Mouse (Mus musculus) thymus, adult 2 months (tissue): ENCODE results near the gene Creb3l2. TPM values are rescaled to one million over a fixed set of nuclear protein-coding genes. Genes with fewer than 3 reads are reported as not detected.

ENCODE experiments used
- DNase-seq: peaks from one replicate; pipeline ENCODE4 v3.0.0; 2021
- H3K27ac ChIP-seq: fragments of 200-500 bp; 2 replicates; pipeline ENCODE4 v1.5.1; 2012; ENCODE audit warnings: low read length, control low read depth; ENCODE audit not compliant: control insufficient read depth, insufficient read depth
- H3K27me3 ChIP-seq: fragments of 200-500 bp; 2 replicates; pipeline ENCODE4 v1.6.1; 2012; ENCODE audit warnings: mild to moderate bottlenecking, low read length, moderate library complexity, mixed read lengths; ENCODE audit not compliant: control insufficient read depth, insufficient read depth
- H3K36me3 ChIP-seq: fragments of 200-500 bp; 2 replicates; pipeline ENCODE4 v1.6.1; 2012; ENCODE audit warnings: mild to moderate bottlenecking, low read length, moderate library complexity; ENCODE audit not compliant: control insufficient read depth, insufficient read depth
- H3K4me1 ChIP-seq: fragments of 200-500 bp; replicated peaks from 2 replicates; pipeline ENCODE4 v1.6.1; 2012; ENCODE audit warnings: low read length; ENCODE audit not compliant: control insufficient read depth, insufficient read depth
- H3K4me3 ChIP-seq: fragments of 200-500 bp; 2 replicates; pipeline ENCODE4 v1.5.1; 2012; ENCODE audit warnings: mild to moderate bottlenecking, low read length, control low read depth, moderate library complexity; ENCODE audit not compliant: control insufficient read depth, insufficient read depth
- CTCF ChIP-seq: fragments of 200-500 bp; IDR thresholded peaks from 2 replicates; pipeline ENCODE4 v1.5.1; 2012; ENCODE audit warnings: mild to moderate bottlenecking, control low read depth, low read length, moderate library complexity, borderline replicate concordance; ENCODE audit not compliant: control insufficient read depth, poor library complexity, insufficient read depth; ENCODE audit errors: extremely low read depth
- POLR2A ChIP-seq: fragments of 200-500 bp; IDR thresholded peaks from 2 replicates; pipeline ENCODE4 v1.6.1; 2012; ENCODE audit warnings: mild to moderate bottlenecking, low read length, control low read depth, moderate library complexity; ENCODE audit not compliant: control insufficient read depth, poor library complexity, insufficient read depth; ENCODE audit errors: extremely low read depth
- WGBS: fragments of 180-500 bp; shearing (Covaris S2); methylation state at CpG from one replicate; pipeline ENCODE4 v1.1.7; 2018; 5-methylcytosine and 5-hydroxymethylcytosine counted together
- polyA plus RNA-seq: library from polyadenylated mRNA; depleted of rRNA; stranded (reverse); fragments of >200 nt; gene quantifications from 2 replicates; pipeline ENCODE4 v1.2.3, GENCODE M21; 2012

Gene Creb3l2
- polyA plus RNA-seq, 1 experiment: 9.9 TPM

- no peaks in the 10 kb centered on the region for H3K4me1 ChIP-seq
- H3K27ac ChIP-seq: no peak overlapping the region
- no peak for DNase-seq
- H3K36me3 ChIP-seq: no peaks in the 10 kb centered on the region
- no peak overlapping the region for H3K4me3 ChIP-seq
- TF ChIP-seq CTCF (no peak), POLR2A (no peak)
- H3K27me3 ChIP-seq: no peaks in the 10 kb centered on the region
- WGBS: 96% methylated on average over 7 of the region's 7 CpGs
Measured at GRCm38 (mm10) chr6:37336381-37336780, 105.6 kb downstream of the Creb3l2 start.

- TF ChIP-seq POLR2A (no peak), CTCF (no peak)
- Histone ChIP-seq H3K4me3 (no peak overlapping the region), H3K27ac (no peak overlapping the region), H3K4me1 (no peaks in the 10 kb centered on the region), H3K27me3 (no peaks in the 10 kb centered on the region), H3K36me3 (no peaks in the 10 kb centered on the region)
- DNase-seq: no peak
- WGBS: 96% methylated on average over 10 of the region's 10 CpGs
Measured at GRCm38 (mm10) chr6:37332846-37333245, 109.1 kb downstream of the Creb3l2 start.

DNA sequence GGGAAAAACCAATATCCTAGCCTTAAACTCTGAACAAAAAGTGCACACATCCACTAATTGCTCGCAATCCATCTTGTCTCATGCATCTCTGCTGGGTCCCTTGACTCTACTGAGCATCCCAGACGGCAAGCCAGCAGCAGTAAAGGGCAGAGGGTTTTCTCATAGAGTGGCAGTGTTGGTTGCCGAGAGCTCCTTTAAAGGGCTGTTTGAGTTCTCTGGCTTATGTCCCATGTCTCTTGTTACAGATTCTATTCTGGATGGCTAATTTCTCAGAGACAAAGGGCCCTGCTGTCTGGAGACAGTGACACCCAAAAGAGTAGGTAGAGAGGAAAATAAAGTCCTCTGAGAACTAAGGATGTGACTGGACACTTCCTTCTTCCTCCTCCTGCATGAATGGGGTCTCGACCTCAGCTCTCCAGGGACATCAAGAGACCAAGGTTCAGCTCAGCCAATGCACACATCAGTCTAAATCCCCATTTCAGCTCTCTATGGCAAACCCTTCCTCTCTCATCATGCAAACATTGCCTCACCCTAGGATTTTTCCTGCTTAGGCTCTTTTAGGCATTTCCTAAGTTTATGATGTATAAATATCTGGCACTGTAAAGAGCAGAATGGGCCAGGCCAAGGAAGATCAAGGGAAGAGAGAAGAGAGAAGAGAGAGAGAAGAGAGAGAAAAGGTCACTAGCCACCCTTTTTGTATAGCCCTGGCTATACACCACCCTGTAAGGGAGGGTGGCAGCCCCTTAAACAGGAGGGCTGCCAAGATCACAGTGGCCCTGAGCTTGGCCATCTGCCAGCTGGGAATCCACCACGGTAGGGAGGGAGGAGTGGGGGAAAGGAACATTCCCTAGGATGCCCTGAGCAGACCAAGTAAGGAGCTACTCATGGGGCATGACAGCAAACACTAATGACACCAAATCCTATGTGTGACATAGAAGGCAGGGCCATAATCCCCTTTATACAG, 111.8 kb downstream of the Creb3l2 start:
- WGBS: 84% methylated on average over 5 of the region's 5 CpGs
- Histone ChIP-seq H3K4me3 (no peak overlapping the region), H3K36me3 (no peaks in the 10 kb centered on the region), H3K27me3 (no peaks in the 10 kb centered on the region), H3K27ac (no peak overlapping the region), H3K4me1 (no peaks in the 10 kb centered on the region)
- TF ChIP-seq CTCF (no peak), POLR2A (no peak)
- DNase-seq: no peak

DNA sequence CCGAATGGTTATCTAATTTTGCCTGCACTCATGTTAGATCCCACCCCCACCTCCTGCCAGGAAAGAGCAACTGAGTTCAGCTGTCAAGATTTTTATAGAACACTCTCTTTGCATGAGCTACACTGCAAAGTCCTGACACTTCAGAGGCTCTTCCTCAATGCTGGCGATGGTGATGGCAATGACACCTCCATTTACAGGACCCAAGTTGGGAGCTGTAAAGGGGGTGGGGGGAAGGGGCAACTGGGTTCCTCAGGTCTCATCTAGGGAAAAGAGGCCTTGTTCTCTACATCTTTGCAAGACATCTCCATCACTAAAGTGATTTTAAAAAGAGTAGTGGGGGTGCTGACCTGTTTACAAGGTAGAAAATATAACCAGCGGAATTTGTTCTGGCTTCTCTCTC, 112.6 kb downstream of the Creb3l2 start:
- WGBS: 94% methylated on average over 3 of the region's 3 CpGs
- no peak overlapping the region for H3K4me3 ChIP-seq
- H3K4me1 ChIP-seq: no peaks in the 10 kb centered on the region
- no peak for DNase-seq
- H3K36me3 ChIP-seq: no peaks in the 10 kb centered on the region
- H3K27me3 ChIP-seq: no peaks in the 10 kb centered on the region
- TF ChIP-seq POLR2A (no peak), CTCF (no peak)
- H3K27ac ChIP-seq: no peak overlapping the region

- no peaks in the 10 kb centered on the region for H3K4me1 ChIP-seq
- H3K4me3 ChIP-seq: no peak overlapping the region
- H3K36me3 ChIP-seq: no peaks in the 10 kb centered on the region
- WGBS: 89% methylated on average over 7 of the region's 7 CpGs
- TF ChIP-seq POLR2A (no peak), CTCF (no peak)
- DNase-seq: no peak
- H3K27ac ChIP-seq: no peak overlapping the region
- H3K27me3 ChIP-seq: no peaks in the 10 kb centered on the region
Measured at GRCm38 (mm10) chr6:37328671-37329070, 113.3 kb downstream of the Creb3l2 start.

DNA sequence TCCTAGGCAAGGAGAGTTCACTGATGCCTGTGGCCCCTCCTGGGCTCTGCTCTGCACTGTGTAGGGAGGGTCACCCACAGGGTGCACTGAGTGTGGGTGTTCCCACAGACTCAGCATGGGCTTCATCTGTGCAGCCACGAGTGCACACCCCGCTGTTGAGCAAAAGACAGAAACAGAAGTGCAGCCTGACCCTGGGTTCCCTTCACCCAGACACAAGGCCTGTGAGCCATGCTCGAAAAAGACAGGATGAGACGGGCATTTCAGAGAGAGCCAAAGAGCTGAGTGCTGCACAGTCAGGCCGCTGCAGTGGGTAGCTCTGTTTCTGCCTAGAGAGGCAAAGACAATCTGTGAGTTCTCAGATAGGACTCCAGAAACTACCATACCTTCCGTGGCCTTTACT, 114.4 kb downstream of the Creb3l2 start:
- no peak for DNase-seq
- Histone ChIP-seq H3K27ac (no peak overlapping the region), H3K4me3 (no peak overlapping the region), H3K36me3 (no peaks in the 10 kb centered on the region), H3K4me1 (no peaks in the 10 kb centered on the region), H3K27me3 (no peaks in the 10 kb centered on the region)
- TF ChIP-seq POLR2A: no peak
- no peak for TF ChIP-seq CTCF
- WGBS: 88% methylated on average over 6 of the region's 6 CpGs
